ENCODE assay signal across 16 mouse cellular contexts in genomic region chr8:90959721-90960120, GRCm38 (mm10).
DNase-seq lines count a peak whose midpoint lies in the region; ATAC-seq lines count a peak whose summit lies in the region.
"Had no signal": no experiment of that assay in that cellular context is flagged by ENCODE, and none has a peak within 500 bp of the region (broad histone marks: within the 10 kb centered on the region; RNA-seq: fewer than 3 reads in every experiment).

No protein-coding gene starts in this region.

- 88% methylated on average over 4 of the region's 4 CpGs for WGBS in hindbrain, embryonic 14.5 days
- 93% methylated on average over 4 of the region's 4 CpGs for WGBS in hindbrain, embryonic 11.5 days
- 92% methylated on average over 4 of the region's 4 CpGs for WGBS in midbrain, embryonic 14.5 days
- 90% methylated on average over 4 of the region's 4 CpGs for WGBS in midbrain, embryonic 16.5 days

- H3K4me3 ChIP-seq in hindbrain, embryonic 14.5 days (replicated peaks; ENCODE audit: low read length): no peak overlapping the region
- no peak overlapping the region for H3K4me3 ChIP-seq in hindbrain, embryonic 11.5 days (ENCODE audit: low read depth, low read length)
- no peak overlapping the region for H3K4me3 ChIP-seq in midbrain, embryonic 14.5 days (replicated peaks; ENCODE audit: low read depth, low read length)
- H3K4me3 ChIP-seq in midbrain, embryonic 16.5 days (ENCODE audit: low read depth, low read length): no peak overlapping the region
- H3K4me3 ChIP-seq: heart, embryonic 10.5 days had no signal

- no peak overlapping the region for H3K27ac ChIP-seq in hindbrain, embryonic 14.5 days
- no peak overlapping the region for H3K27ac ChIP-seq in hindbrain, embryonic 11.5 days (ENCODE audit: low read depth, low read length)
- H3K27ac ChIP-seq in midbrain, embryonic 14.5 days (replicated peaks; ENCODE audit: low read depth, low read length): no peak overlapping the region
- no peak overlapping the region for H3K27ac ChIP-seq in midbrain, embryonic 16.5 days (ENCODE audit: low read length)
- H3K27ac ChIP-seq: heart, embryonic 10.5 days had no signal

- peaks cover 55% of the 10 kb centered on the region for H3K4me1 ChIP-seq in hindbrain, embryonic 14.5 days (replicated peaks; ENCODE audit: control insufficient read depth, insufficient read depth, low read length)
- H3K4me1 ChIP-seq in hindbrain, embryonic 11.5 days (replicated peaks; ENCODE audit: control insufficient read depth, insufficient read depth, low read length): no peaks in the 10 kb centered on the region
- peaks cover 30% of the 10 kb centered on the region for H3K4me1 ChIP-seq in midbrain, embryonic 14.5 days (ENCODE audit: control insufficient read depth, insufficient read depth, low read length)
- peaks cover 43% of the 10 kb centered on the region for H3K4me1 ChIP-seq in midbrain, embryonic 16.5 days (ENCODE audit: control insufficient read depth, insufficient read depth, low read length)

- no peak overlapping the region for H3K9ac ChIP-seq in hindbrain, embryonic 14.5 days
- H3K9ac ChIP-seq in hindbrain, embryonic 11.5 days (ENCODE audit: low read depth, low read length): no peak overlapping the region
- no peak overlapping the region for H3K9ac ChIP-seq in midbrain, embryonic 14.5 days (replicated peaks; ENCODE audit: low read length)
- no peak overlapping the region for H3K9ac ChIP-seq in midbrain, embryonic 16.5 days (ENCODE audit: low read depth, low read length)

- no peaks in the 10 kb centered on the region for H3K27me3 ChIP-seq in hindbrain, embryonic 14.5 days (ENCODE audit: control insufficient read depth, insufficient read depth, low read length)
- no peaks in the 10 kb centered on the region for H3K27me3 ChIP-seq in hindbrain, embryonic 11.5 days (ENCODE audit: control insufficient read depth, insufficient read depth, low read length)
- no peaks in the 10 kb centered on the region for H3K27me3 ChIP-seq in midbrain, embryonic 14.5 days (ENCODE audit: control insufficient read depth, insufficient read depth, low read length)
- H3K27me3 ChIP-seq in midbrain, embryonic 16.5 days (ENCODE audit: control insufficient read depth, insufficient read depth, low read depth, low read length): no peaks in the 10 kb centered on the region

- no peak for ATAC-seq in hindbrain, embryonic 14.5 days (ENCODE audit: low FRiP score)
- ATAC-seq in hindbrain, embryonic 11.5 days (ENCODE audit: low FRiP score): no peak
- ATAC-seq in midbrain, embryonic 14.5 days (ENCODE audit: low FRiP score, low TSS enrichment): no peak
- ATAC-seq in midbrain, embryonic 16.5 days: no peak
- ATAC-seq in megakaryocyte progenitor cell, adult 5-6 weeks (replicated peaks; ENCODE audit: poor library complexity): peak; percentile 44

- H3K36me3 ChIP-seq in hindbrain, embryonic 14.5 days (replicated peaks; ENCODE audit: control insufficient read depth, insufficient read depth): peaks cover 7% of the 10 kb centered on the region; the same call in 1 of the 2 replicates
- no peaks in the 10 kb centered on the region for H3K36me3 ChIP-seq in hindbrain, embryonic 11.5 days (ENCODE audit: control insufficient read depth, insufficient read depth, low read length)
- peaks cover 7% of the 10 kb centered on the region; the same call in 1 of the 2 replicates for H3K36me3 ChIP-seq in midbrain, embryonic 14.5 days (ENCODE audit: control insufficient read depth, insufficient read depth, low read length)
- H3K36me3 ChIP-seq in midbrain, embryonic 16.5 days (ENCODE audit: control insufficient read depth, insufficient read depth, low read length): no peaks in the 10 kb centered on the region

- no peaks in the 10 kb centered on the region for H3K9me3 ChIP-seq in hindbrain, embryonic 14.5 days (ENCODE audit: control insufficient read depth, low read length)
- no peaks in the 10 kb centered on the region for H3K9me3 ChIP-seq in hindbrain, embryonic 11.5 days (ENCODE audit: control insufficient read depth, low read length)
- H3K9me3 ChIP-seq in midbrain, embryonic 14.5 days (ENCODE audit: control insufficient read depth, low read length): no peaks in the 10 kb centered on the region
- H3K9me3 ChIP-seq in midbrain, embryonic 16.5 days (replicated peaks; ENCODE audit: control insufficient read depth, low read length, poor library complexity, severe bottlenecking): no peaks in the 10 kb centered on the region
- H3K9me3 ChIP-seq: heart, embryonic 10.5 days had no signal

- peak overlapping the region; percentile 88; the same call in 1 of the 2 replicates for H3K4me2 ChIP-seq in hindbrain, embryonic 14.5 days (replicated peaks)
- no peak overlapping the region for H3K4me2 ChIP-seq in hindbrain, embryonic 11.5 days (replicated peaks; ENCODE audit: low read depth, low read length)
- H3K4me2 ChIP-seq in midbrain, embryonic 14.5 days (ENCODE audit: low read length): peak overlapping the region; percentile 84; the same call in 1 of the 2 replicates
- H3K4me2 ChIP-seq in midbrain, embryonic 16.5 days (ENCODE audit: low read length): no peak overlapping the region

- DNase-seq in hindbrain, embryonic 14.5 days (ENCODE audit: low spot score): no peak
- no peak for DNase-seq in hindbrain, embryonic 11.5 days (ENCODE audit: low spot score)
- no peak for DNase-seq in midbrain, embryonic 14.5 days
- peak; percentile 63 for DNase-seq in ES-CJ7 (ENCODE audit: low read depth, low spot score)
- DNase-seq in lung, postnatal 10 days: no peak
- DNase-seq: adrenal gland, postnatal 14 days; cerebellum, adult 9-11 months; gastrocnemius, postnatal 10 days; kidney, adult 18-20 months; kidney, postnatal 36 days; liver; right cerebral cortex, postnatal 4 days; thymus, adult 18-20 months had no signal

Comparison
In these comparisons a context has a peak if more than half of its experiments do, and no peak if none do; other contexts are left out.
1. H3K4me2 ChIP-seq: peak in hindbrain, embryonic 14.5 days (single experiment) and midbrain, embryonic 14.5 days (single experiment); none in hindbrain, embryonic 11.5 days (single experiment) and midbrain, embryonic 16.5 days (single experiment).